Mouse (Mus musculus): ENCODE data around the gene Coq6. TPM values are rescaled to one million over a fixed set of nuclear protein-coding genes. Genes with fewer than 3 reads are reported as not detected.

Gene Coq6
- polyA plus RNA-seq, 1 experiment from 2014 or later, result 95.2 TPM

DNA sequence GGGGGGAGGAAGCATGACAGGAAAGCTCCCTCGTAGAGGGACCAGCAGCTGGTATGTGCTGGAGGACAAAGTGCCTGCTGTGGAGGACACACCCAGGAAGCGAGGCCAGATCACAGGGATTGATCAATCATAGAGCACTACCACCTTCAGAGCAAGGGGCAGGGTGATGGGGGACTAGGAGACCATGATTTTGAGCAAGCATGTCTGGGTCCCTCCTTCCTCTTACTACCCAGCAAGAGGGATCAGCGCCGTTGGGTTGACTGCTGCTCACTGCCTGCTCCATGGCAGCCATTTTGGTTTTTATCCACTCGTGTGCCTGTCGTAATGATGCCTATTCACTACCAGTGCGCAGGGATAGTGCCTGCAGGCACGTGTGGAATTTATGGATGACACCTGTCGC lies 2.8 kb downstream of the Coq6 start:
- Histone ChIP-seq H3K4me3 (ENCODE audit: low read length) (no peak overlapping the region), H3K9ac (ENCODE audit: low read length) (0 out of 2 replicates have a peak overlapping the region, but pooled peaks have one; percentile 20), H3K4me1 (ENCODE audit: control insufficient read depth, insufficient read depth, low read length) (peaks cover 36% of the 10 kb centered on the region), H3K36me3 (ENCODE audit: control insufficient read depth, insufficient read depth) (peaks cover 14% of the 10 kb centered on the region), H3K4me2 (ENCODE audit: low read depth, low read length) (0 out of 2 replicates have a peak overlapping the region, but pooled peaks have one; percentile 6), H3K9me3 (replicated peaks; ENCODE audit: control insufficient read depth, low read length) (no peaks in the 10 kb centered on the region), H3K27ac (ENCODE audit: low read length) (peak overlapping the region; percentile 24; the same call in 1 of the 2 replicates), H3K27me3 (ENCODE audit: control insufficient read depth, insufficient read depth, low read length) (no peaks in the 10 kb centered on the region)
- no peak for ATAC-seq (replicated peaks; ENCODE audit: extremely low read depth, insufficient read depth, low FRiP score)
- WGBS, result 69% methylated on average over 9 of the region's 9 CpGs

DNA sequence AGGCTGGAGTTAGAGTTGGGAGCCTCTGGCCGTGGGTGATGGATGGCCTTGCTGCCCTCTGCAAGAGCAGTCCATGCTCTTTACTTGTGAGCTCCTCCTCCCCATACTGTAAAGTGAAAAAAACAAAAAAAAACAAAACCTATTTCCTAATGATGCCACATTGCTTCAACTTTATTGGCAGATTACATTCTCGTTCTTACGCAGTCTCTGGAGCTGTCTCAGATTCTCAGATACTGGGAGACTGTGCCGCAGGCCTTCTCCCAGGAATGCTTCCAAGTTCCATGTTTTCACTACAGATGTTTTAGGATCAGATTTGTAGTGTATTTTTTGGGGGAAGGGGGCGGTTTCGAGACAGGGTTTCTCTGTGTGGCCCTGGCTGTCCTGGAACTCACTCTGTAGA lies 3.7 kb downstream of the Coq6 start:
- WGBS, result 89% methylated on average over 6 of the region's 6 CpGs
- no peak overlapping the region for H3K4me3 ChIP-seq (ENCODE audit: low read length)
- no peaks in the 10 kb centered on the region for H3K27me3 ChIP-seq (ENCODE audit: control insufficient read depth, insufficient read depth, low read length)

DNA sequence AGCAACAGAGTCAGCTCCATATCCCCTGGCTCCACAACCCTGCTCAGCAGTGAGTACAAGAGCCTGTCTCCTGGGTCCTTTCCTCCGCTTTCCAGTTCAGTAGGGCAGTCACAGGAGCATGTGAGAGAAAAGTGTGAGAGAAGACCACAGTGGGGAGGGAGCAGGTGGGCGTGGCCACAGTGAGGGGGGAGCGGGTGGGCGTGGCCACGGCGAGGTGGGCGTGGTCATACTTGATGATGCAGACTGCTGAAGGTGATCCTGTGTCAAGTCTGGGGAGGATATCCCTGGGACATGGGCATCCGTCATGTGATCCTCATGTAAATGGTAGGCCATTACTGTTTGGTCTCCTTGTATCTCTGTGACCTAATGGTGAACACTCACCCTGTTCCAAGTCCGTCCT lies 5.5 kb downstream of the Coq6 start:
- Histone ChIP-seq H3K27me3 (ENCODE audit: control insufficient read depth, insufficient read depth, low read length) (no peaks in the 10 kb centered on the region), H3K27ac (ENCODE audit: low read length) (no peak overlapping the region), H3K4me2 (ENCODE audit: low read depth, low read length) (no peak overlapping the region), H3K36me3 (ENCODE audit: control insufficient read depth, insufficient read depth) (peaks cover 36% of the 10 kb centered on the region), H3K4me1 (ENCODE audit: control insufficient read depth, insufficient read depth, low read length) (peaks cover 19% of the 10 kb centered on the region), H3K4me3 (ENCODE audit: low read length) (no peak overlapping the region), H3K9me3 (replicated peaks; ENCODE audit: control insufficient read depth, low read length) (no peaks in the 10 kb centered on the region), H3K9ac (ENCODE audit: low read length) (no peak overlapping the region)
- no peak for ATAC-seq (replicated peaks; ENCODE audit: extremely low read depth, insufficient read depth, low FRiP score)
- 67% methylated on average over 9 of the region's 9 CpGs for WGBS

More for the DNA sequence above, 3.7 kb downstream of the Coq6 start:
- H3K27ac ChIP-seq (ENCODE audit: low read length), result no peak overlapping the region
- H3K9me3 ChIP-seq (replicated peaks; ENCODE audit: control insufficient read depth, low read length), result no peaks in the 10 kb centered on the region
- no peak for ATAC-seq (replicated peaks; ENCODE audit: extremely low read depth, insufficient read depth, low FRiP score)
- no peak overlapping the region for H3K9ac ChIP-seq (ENCODE audit: low read length)
- H3K4me1 ChIP-seq (ENCODE audit: control insufficient read depth, insufficient read depth, low read length), result peaks cover 29% of the 10 kb centered on the region
- H3K36me3 ChIP-seq (ENCODE audit: control insufficient read depth, insufficient read depth), result peaks cover 20% of the 10 kb centered on the region
- H3K4me2 ChIP-seq (ENCODE audit: low read depth, low read length), result no peak overlapping the region

DNA sequence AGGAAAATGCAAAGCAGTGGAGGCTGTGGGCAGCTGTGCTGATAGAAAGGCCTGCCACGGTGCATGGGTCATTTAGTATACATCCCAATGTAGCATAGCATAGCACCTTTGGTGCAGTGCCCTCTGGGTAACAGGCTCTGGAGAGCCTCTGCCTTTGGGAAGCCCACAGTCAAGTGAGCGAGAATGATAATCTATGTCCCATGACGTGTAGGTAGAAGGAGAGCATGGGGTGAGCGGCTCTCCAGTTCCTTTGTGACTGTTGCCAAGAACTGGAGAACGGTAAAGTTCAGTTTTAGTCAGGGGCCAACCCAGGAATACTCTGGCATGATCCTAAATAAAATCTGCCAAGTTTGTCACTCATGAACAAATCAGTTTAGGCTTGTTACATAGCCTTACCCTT lies 10.2 kb downstream of the Coq6 start:
- Histone ChIP-seq H3K27me3 (ENCODE audit: control insufficient read depth, insufficient read depth, low read length) (no peaks in the 10 kb centered on the region), H3K27ac (ENCODE audit: low read length) (no peak overlapping the region), H3K4me2 (ENCODE audit: low read depth, low read length) (no peak overlapping the region), H3K36me3 (ENCODE audit: control insufficient read depth, insufficient read depth) (peaks cover 48% of the 10 kb centered on the region), H3K4me1 (ENCODE audit: control insufficient read depth, insufficient read depth, low read length) (peaks cover 16% of the 10 kb centered on the region), H3K9me3 (replicated peaks; ENCODE audit: control insufficient read depth, low read length) (no peaks in the 10 kb centered on the region), H3K9ac (ENCODE audit: low read length) (no peak overlapping the region), H3K4me3 (ENCODE audit: low read length) (no peak overlapping the region)
- ATAC-seq (replicated peaks; ENCODE audit: extremely low read depth, insufficient read depth, low FRiP score), result no peak
- 81% methylated on average over 5 of the region's 5 CpGs for WGBS

DNA sequence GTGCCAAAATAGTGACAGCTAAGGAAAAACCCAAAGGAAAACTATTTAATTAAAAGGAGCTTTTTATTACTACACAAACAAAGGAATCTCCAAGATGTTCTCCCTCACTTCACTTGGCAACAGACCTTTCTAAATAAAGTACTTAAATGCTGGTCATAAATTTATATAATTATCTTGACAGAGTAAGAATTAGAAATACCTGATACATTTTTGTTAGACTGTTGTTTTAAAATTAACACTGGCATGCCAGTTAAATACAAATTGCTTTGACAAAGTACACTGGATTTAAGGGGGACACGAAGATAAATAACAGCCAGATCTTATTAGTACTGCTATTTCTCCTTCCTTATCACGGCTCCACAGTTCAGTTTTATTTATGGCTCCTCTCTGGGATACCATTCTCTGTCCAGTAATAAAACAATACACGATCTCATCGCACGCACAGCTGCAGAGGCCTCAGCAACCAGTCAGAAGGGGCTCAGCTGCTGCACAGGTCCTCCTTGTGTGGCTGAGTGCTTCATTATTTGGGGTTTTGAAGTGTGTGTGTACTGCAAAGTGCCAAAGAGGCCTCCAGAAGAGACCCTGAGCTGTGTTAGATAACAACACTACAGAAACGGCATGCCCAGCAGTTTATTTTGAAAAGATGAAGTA lies 12.5 kb downstream of the Coq6 start:
- Histone ChIP-seq H3K9me3 (replicated peaks; ENCODE audit: control insufficient read depth, low read length) (no peaks in the 10 kb centered on the region), H3K9ac (ENCODE audit: low read length) (peak overlapping the region; percentile 38; the same call in 1 of the 2 replicates), H3K4me2 (ENCODE audit: low read depth, low read length) (no peak overlapping the region), H3K27me3 (ENCODE audit: control insufficient read depth, insufficient read depth, low read length) (no peaks in the 10 kb centered on the region), H3K4me3 (ENCODE audit: low read length) (no peak overlapping the region), H3K36me3 (ENCODE audit: control insufficient read depth, insufficient read depth) (peaks cover 56% of the 10 kb centered on the region), H3K27ac (ENCODE audit: low read length) (peak overlapping the region; percentile 93), H3K4me1 (ENCODE audit: control insufficient read depth, insufficient read depth, low read length) (peaks cover 16% of the 10 kb centered on the region)
- 38% methylated on average over 6 of the region's 6 CpGs for WGBS
- ATAC-seq (replicated peaks; ENCODE audit: extremely low read depth, insufficient read depth, low FRiP score), result peak; percentile 75

DNA sequence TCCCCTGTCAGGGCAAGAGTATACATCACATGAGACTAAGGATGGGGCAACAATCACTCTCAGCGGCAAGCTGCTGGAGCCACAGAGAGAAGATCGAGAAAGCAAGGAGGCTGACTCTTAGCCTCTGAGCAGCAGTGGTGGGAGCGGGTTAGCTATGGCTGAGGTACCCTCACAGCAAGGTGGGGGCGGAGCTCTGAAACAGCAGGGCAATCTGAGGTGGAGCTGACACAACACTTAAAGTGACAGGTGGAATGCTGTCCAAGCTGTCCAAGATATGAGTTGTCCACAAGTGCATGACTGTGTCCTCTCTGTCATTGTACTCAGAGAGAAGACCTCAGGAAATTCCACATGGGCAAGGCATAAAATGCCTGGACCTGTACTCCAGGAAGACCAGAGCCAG lies 20.9 kb downstream of the Coq6 start:
- Histone ChIP-seq H3K4me2 (ENCODE audit: low read depth, low read length) (peak overlapping the region; percentile 57), H3K4me1 (ENCODE audit: control insufficient read depth, insufficient read depth, low read length) (peaks cover 29% of the 10 kb centered on the region), H3K36me3 (ENCODE audit: control insufficient read depth, insufficient read depth) (peaks cover 20% of the 10 kb centered on the region), H3K27ac (ENCODE audit: low read length) (peak overlapping the region; percentile 90), H3K9ac (ENCODE audit: low read length) (peak overlapping the region; percentile 62), H3K27me3 (ENCODE audit: control insufficient read depth, insufficient read depth, low read length) (no peaks in the 10 kb centered on the region), H3K4me3 (ENCODE audit: low read length) (peak overlapping the region; percentile 45), H3K9me3 (replicated peaks; ENCODE audit: control insufficient read depth, low read length) (no peaks in the 10 kb centered on the region)
- ATAC-seq (replicated peaks; ENCODE audit: extremely low read depth, insufficient read depth, low FRiP score), result peak; percentile 74
- 56% methylated on average over 4 of the region's 4 CpGs for WGBS

DNA sequence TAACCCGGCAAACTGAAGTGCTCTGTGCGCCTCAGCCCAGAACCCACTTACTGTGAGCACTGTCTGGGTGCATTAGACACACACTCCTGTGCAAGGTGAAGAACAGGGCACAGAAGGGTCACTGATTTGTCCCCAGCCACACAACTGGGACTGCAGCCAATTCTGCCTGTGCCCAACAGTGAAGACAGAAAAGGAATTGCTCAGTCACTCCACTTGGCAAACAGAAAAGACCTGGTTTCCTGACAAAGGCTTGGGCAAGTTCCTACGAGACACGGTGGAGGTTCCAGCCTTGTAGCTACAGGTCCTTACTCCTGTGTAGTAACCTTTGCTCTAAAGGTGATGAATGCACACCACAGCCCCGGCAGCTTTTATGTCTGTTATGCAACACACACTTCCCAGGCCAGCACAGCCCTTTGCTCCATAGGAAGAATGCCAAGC lies 23.2 kb downstream of the Coq6 start:
- no peaks in the 10 kb centered on the region for H3K27me3 ChIP-seq (ENCODE audit: control insufficient read depth, insufficient read depth, low read length)
- H3K4me2 ChIP-seq (ENCODE audit: low read depth, low read length), result 0 out of 2 replicates have a peak overlapping the region, but pooled peaks have one; percentile 17
- 24% methylated on average over 5 of the region's 5 CpGs for WGBS
- peaks cover 3% of the 10 kb centered on the region for H3K36me3 ChIP-seq (ENCODE audit: control insufficient read depth, insufficient read depth)
- peaks cover 29% of the 10 kb centered on the region for H3K4me1 ChIP-seq (ENCODE audit: control insufficient read depth, insufficient read depth, low read length)
- H3K9ac ChIP-seq (ENCODE audit: low read length), result peak overlapping the region; percentile 45; the same call in 1 of the 2 replicates
- peak overlapping the region; percentile 91 for H3K27ac ChIP-seq (ENCODE audit: low read length)
- no peak overlapping the region for H3K4me3 ChIP-seq (ENCODE audit: low read length)
- no peaks in the 10 kb centered on the region for H3K9me3 ChIP-seq (replicated peaks; ENCODE audit: control insufficient read depth, low read length)
- peak; percentile 82 for ATAC-seq (replicated peaks; ENCODE audit: extremely low read depth, insufficient read depth, low FRiP score)

DNA sequence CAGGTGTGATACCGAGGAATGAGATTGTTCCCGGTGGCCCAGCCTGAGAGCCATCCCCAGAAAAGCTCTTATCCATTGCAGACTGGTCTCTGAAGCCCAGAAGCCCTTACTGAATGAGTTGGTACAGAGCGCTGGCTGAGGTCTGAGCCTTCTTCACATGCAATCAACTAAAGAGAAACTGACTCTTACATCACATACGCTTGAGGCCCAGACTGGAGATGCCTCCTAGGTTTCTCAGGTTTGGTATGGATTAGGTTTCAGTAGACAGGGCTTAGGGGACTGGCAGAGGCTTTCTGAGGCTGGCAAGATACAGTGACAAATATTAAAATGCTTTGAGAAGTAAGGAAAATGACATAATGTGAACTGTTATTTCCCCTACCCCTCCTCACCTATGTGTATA lies 24.0 kb downstream of the Coq6 start:
- WGBS, result 80% methylated on average over 4 of the region's 4 CpGs
- Histone ChIP-seq H3K4me3 (ENCODE audit: low read length) (no peak overlapping the region), H3K4me1 (ENCODE audit: control insufficient read depth, insufficient read depth, low read length) (peaks cover 29% of the 10 kb centered on the region), H3K4me2 (ENCODE audit: low read depth, low read length) (no peak overlapping the region), H3K9ac (ENCODE audit: low read length) (0 out of 2 replicates have a peak overlapping the region, but pooled peaks have one; percentile 7), H3K27me3 (ENCODE audit: control insufficient read depth, insufficient read depth, low read length) (no peaks in the 10 kb centered on the region), H3K27ac (ENCODE audit: low read length) (peak overlapping the region; percentile 91), H3K9me3 (replicated peaks; ENCODE audit: control insufficient read depth, low read length) (no peaks in the 10 kb centered on the region), H3K36me3 (ENCODE audit: control insufficient read depth, insufficient read depth) (peaks cover 3% of the 10 kb centered on the region)
- ATAC-seq (replicated peaks; ENCODE audit: extremely low read depth, insufficient read depth, low FRiP score), result no peak

DNA sequence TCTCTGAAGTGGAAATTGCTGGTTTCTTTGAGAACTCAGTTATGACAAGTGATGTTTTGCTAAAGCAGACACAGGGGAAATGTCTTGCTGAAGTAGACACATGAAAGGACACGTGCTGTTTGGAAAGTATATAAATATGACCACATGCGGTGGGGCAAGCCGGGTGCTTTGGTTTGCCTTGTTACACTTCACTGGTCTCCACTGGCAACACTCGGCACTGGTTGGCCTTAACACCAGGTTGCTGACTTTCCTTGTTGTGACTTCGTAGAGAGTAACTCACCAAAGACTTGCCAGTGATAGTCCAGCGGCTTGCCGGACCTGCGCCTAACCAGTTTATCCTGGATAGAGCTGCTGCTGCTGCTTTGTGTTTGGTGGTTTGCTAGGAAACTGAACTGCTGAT lies 26.6 kb downstream of the Coq6 start:
- Histone ChIP-seq H3K4me3 (ENCODE audit: low read length) (no peak overlapping the region), H3K27me3 (ENCODE audit: control insufficient read depth, insufficient read depth, low read length) (no peaks in the 10 kb centered on the region), H3K27ac (ENCODE audit: low read length) (no peak overlapping the region), H3K4me1 (ENCODE audit: control insufficient read depth, insufficient read depth, low read length) (peaks cover 22% of the 10 kb centered on the region), H3K9me3 (replicated peaks; ENCODE audit: control insufficient read depth, low read length) (no peaks in the 10 kb centered on the region), H3K4me2 (ENCODE audit: low read depth, low read length) (no peak overlapping the region), H3K9ac (ENCODE audit: low read length) (no peak overlapping the region), H3K36me3 (ENCODE audit: control insufficient read depth, insufficient read depth) (peaks cover 5% of the 10 kb centered on the region; the same call in 1 of the 2 replicates)
- WGBS, result 83% methylated on average over 8 of the region's 8 CpGs
- no peak for ATAC-seq (replicated peaks; ENCODE audit: extremely low read depth, insufficient read depth, low FRiP score)
